Mouse (Mus musculus): Measurements from ENCODE around the gene Nudt1. TPM values are rescaled to one million over a fixed set of nuclear protein-coding genes. Genes with fewer than 3 reads are reported as not detected.
A peak's percentile ranks its signal among the peaks of the same experiment; 100 is the strongest.

The Nudt1 gene
- total RNA-seq (2021) = 15.9 and 21.1 TPM in 2 replicates
- long read RNA-seq, experiment 1, transcript Nudt1-201 (5 exons, 954 nt) = major isoform, 10 of 23 reads
- long read RNA-seq, experiment 1, transcript Nudt1-202 (4 exons, 952 nt) = minor isoform, 7 of 23 reads
- long read RNA-seq, experiment 1, partial matches to known transcripts = 4 of 23 reads
- long read RNA-seq, experiment 1, other reads (novel, unspliced or antisense) = 1 of 23 reads
- long read RNA-seq, experiment 2, transcript Nudt1-202 (4 exons, 952 nt) = major isoform, 8 of 19 reads
- long read RNA-seq, experiment 2, transcript Nudt1-201 (5 exons, 954 nt) = minor isoform, 5 of 19 reads
- long read RNA-seq, experiment 2, partial matches to known transcripts = 0 of 19 reads
- long read RNA-seq, experiment 2, other reads (novel, unspliced or antisense) = 5 of 19 reads

DNA sequence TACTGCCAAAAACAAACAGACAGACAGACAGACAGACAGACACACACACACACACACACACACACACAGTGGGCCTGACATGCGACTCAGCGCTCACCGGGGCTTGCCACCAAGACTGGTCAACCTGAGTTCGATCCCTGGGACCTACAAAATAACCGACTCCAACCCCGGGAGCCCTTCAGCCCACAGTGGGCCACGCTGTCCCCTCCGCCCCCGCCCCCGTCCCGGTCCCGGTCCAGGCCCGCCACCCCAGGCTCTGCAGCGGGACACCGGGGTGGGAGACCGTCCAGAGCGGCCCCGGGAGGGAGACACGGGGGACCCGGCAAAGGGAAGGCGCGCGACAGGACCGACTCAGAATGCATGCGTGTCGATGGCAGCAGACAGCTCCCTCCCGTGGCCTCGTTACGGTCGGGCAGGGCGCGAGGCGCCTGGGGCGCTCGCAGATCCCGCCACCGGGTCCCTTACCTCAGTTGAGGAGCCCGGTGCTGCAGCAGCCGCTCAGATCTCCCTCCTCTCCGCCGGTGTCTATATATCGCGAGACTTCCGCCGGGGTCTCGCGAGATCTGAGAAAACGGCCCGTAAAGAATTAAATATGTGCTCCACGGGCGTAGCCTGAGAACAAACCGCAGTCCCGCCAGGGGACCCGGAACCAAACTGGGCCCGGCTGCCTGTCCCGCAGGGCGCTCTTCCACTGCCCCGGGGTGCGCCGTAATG lies at the start of gene Nudt1, which contains the start of gene Mad1l1:
Gene Nudt1, plus strand, starts transcription at position 615 of the 714 bp plus-strand sequence.
Gene Mad1l1, minus strand, starts transcription at position 511 of the 714 bp plus-strand sequence.
- peak; percentile 95 for DNase-seq

GRCm38 (mm10) chr5:140276779-140277178 lies 44.7 kb upstream of the Nudt1 start:
- no peak for DNase-seq

GRCm38 (mm10) chr5:140280205-140280604 lies 41.3 kb upstream of the Nudt1 start:
- DNase-seq = no peak

GRCm38 (mm10) chr5:140282376-140282775 lies 39.1 kb upstream of the Nudt1 start:
- peak; percentile 68 for DNase-seq

- DNase-seq = no peak
Observed at GRCm38 (mm10) chr5:140282900-140283299, 38.6 kb upstream of the Nudt1 start.

GRCm38 (mm10) chr5:140284011-140284410 lies 37.4 kb upstream of the Nudt1 start:
- no peak for DNase-seq

GRCm38 (mm10) chr5:140284761-140285160 lies 36.7 kb upstream of the Nudt1 start:
- DNase-seq = no peak

- no peak for DNase-seq
Observed at GRCm38 (mm10) chr5:140288287-140288686, 33.2 kb upstream of the Nudt1 start.

- DNase-seq = no peak
Observed at GRCm38 (mm10) chr5:140289161-140289560, 32.3 kb upstream of the Nudt1 start.

- DNase-seq = peak; percentile 65
Observed at GRCm38 (mm10) chr5:140292152-140292551, 29.3 kb upstream of the Nudt1 start.

- no peak for DNase-seq
Observed at GRCm38 (mm10) chr5:140298291-140298690, 23.2 kb upstream of the Nudt1 start.

DNA sequence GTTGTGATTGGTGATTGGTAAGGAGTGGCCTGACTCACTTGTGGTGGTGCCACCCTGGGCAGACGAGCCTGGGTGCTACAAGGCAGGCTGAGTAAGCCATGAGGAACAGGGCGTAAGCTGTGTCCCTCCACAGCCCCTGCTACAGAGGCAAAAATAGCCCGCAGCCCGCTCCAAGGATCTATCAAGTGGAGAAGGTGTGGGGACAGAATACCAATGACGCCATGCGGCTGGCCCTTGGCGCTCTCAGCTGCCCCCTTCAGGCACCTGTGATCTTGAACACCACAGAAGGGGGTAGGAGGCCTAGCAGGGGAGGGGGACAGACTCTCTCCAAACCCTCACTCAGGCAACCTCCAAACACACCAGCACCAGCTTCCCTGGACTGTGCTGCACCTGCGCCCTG lies 15.4 kb upstream of the Nudt1 start:
- DNase-seq = no peak

DNA sequence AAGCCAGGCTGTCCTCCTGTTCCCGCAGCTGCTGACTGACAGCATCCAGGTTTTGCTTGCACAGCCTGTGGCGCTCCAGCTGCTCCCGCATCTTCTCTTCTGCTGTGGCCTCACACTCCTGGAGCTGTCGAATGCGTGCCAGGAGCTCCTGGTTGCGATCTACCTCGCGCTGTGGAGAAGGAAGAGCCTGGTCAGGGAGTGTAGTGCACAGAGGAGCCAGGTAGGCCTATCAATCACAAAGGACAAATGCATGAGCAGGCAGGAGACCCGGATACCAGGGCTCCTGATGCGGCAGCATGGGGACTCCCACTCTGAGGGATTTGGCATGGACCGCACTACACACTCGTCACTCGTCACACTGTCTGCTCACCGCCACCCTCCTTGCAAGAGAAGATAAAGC lies 13.9 kb upstream of the Nudt1 start:
- no peak for DNase-seq

DNA sequence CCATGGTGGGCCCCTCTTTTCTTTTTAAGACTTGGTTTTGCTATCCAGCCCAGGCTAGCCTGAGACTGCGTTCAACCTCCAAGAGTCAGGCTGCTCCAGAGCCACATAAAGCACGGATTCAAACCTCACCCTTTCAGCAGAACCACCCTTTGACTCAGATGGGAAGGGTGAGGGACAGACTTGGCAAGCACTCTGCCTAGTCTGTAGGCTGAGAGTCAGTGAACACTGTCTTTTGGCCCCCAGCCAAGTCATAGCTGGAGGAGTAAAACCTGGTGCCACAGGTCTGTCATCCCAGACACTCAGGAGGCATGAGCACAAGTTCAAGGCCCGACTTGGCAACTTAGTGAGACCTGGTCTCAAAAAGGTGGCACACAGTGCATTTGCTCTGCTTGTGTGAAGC lies 4.7 kb upstream of the Nudt1 start:
- no peak for DNase-seq

DNA sequence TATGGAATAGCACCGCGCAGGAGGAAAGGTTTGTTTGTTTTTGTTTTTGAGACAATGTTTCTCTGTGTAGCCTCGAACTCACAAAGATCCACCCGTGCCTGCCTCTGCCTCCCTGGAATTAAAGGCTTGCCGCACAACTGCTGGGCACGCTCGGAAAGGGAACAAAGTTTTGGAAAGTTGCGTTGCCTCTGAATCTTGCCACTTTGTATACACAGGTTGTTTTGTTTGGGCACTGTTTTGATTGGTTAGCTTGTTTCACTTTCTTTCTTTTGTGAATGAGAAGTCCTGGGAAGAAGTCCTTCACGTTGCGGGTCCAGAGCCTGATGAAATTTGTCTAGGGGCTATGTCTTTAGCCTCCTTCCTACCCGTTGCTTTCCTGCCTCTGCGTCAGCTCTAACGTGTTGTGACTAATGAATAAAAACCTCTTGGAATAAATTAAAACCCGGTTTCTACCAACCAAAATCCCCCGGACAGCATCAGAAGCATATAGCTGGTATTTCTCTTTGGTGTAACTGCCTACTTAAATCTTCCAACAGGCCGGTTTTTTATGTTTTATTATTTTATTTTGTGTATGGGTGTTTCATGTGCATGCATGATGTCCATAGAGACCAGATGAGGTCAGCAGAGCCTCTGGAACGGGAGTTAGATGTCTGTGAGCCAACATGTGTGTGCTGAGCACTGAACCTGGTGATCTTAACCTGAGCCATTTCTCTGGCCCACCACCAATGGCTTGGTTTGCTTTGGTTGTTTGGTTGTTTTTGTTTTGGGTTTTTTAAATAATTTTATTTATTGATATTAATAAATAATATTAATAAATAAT lies 510 bp downstream of the Nudt1 start:
- DNase-seq = peak; percentile 35

DNA sequence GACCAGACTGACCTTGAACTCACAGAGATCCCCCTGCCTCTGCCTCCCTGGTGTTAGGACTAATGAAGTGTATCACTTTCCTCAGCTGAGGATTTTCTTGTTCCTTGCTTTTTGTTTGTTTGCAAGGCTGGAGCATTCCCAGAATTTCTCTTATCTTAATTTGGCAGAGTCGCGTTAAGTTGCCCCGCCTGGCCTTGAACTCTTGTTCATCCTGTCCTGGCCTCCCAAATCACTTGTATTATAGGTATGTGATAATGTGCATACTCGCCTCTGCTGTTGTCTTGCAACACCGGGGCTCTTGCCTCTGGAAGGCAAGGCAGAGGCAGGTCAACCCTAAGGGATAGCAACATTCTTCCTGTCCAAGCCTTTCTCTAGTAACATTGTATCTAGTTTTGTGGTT lies 2.6 kb downstream of the Nudt1 start:
- DNase-seq = no peak

DNA sequence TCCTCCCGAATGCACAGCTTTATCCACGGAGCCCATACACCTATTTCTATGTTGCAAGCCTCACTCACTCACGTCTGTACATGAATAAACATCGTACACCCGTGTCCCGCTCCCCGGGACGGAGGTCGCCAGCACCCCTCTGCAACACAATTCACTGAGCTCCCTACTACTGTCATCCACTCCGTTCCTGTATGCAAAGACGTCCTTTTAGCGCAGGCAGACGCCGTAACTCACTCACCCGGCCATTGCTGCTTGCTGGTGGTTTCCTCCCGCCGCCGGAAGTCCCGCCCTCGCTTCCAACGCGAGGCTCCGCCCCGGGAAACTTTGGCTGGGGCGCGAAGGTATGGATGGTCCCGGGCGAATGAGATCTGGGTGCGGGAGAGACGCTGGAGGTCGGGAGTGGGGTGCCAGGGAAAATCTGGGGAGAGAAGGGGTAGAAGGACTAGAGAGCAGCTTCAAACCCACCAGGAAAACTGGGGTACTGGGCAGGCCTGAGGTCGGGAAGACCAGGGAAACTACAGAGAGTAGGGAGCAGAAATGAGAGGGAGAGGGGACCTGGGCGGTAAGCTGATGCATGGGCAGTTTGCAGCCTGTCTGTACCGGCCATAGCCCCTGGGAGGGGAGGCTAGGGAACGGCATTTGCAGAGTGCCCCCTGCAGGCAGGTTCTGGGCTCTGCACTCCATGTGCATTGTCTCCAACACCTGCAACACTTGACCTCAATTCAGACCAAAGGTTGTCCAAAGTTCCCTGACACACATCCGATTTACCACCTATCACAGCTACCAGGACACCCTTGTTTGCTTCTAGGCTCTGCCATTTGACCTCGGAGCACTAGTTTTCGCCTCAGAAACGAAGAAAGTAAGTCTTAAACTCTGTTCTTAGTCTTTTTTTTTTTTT lies 10.4 kb downstream of the Nudt1 start, which contains the start of gene Mrm2:
Gene Mrm2, minus strand, starts transcription at position 284 of the 898 bp plus-strand sequence.
- peak; percentile 91 for DNase-seq

DNA sequence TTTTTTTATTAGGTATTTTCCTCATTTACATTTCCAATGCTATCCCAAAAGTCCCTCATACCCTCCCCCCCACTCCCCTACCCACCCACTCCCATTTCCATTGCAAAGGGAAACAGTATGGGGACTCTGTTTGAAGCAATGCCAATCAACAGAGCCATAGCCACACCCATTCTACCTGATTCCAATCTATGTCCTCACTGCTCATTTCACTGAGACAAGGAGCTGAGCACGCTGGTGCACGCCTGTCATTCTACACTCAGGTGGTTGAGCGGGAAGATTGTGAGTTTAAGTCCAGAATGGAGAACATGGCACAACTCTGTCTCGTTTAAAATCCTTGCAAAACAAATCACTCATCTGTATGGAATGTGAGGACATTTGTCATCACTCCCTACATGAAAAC lies 11.1 kb downstream of the Nudt1 start:
- DNase-seq = no peak

DNA sequence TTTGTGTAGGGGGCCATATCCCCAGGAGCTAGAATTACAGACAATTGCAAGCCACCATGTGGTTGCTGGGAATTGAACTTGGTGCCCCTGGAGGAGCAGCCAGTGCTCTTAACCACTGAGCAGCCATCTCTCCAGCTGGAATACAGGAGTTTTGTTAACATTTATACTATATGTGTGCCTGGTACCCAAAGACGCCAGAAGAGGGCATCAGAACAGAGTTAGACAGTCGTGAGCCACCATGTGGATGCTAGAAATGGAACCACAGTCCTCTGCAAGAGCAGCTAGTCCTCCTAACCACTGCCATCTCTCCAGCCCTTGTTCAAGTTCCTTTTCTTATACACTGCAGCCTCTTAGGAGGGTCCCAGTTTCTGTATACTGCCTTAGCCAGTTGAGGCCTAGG lies 12.2 kb downstream of the Nudt1 start:
- DNase-seq = peak; percentile 25

DNA sequence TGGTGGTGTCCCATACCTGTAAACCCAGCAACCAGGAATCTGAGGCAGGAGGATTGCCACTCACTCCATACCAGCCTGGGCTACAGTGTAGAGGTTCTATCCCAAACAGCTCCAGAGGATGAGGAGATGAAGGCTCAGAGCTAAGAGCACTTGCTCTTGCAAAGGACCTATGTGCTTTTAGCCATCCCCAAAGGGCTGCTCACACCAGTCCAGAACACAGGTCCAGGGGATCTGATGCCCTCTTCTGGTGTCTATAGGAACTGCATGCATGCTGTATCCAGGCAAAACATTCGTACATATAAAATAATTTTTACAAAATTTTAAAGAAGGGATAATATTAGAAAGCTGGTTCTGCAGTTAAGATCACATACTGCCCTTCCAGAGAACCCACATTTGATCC lies 15.2 kb downstream of the Nudt1 start:
- peak; percentile 54 for DNase-seq

GRCm38 (mm10) chr5:140338779-140339178 lies 17.3 kb downstream of the Nudt1 start:
- DNase-seq = no peak

All from adrenal gland, postnatal 14 days (tissue).